Mouse (Mus musculus) embryonic fibroblast, embryonic 13.5 days (primary cell): ENCODE measurements around the gene Sema5b. TPM values are rescaled to one million over a fixed set of nuclear protein-coding genes. Genes with fewer than 3 reads are reported as not detected.

Source experiments
- H3K27ac ChIP-seq: 2 replicates; pipeline ENCODE4 v1.5.1; 2012; ENCODE audit warnings: low read length, control low read depth, inconsistent platforms; ENCODE audit not compliant: insufficient read depth
- H3K4me1 ChIP-seq: 2 replicates; pipeline ENCODE4 v1.6.1; 2011; ENCODE audit warnings: low read length; ENCODE audit not compliant: control insufficient read depth, insufficient read depth
- H3K4me3 ChIP-seq: 2 replicates; pipeline ENCODE4 v1.5.1; 2011; ENCODE audit warnings: mild to moderate bottlenecking, control low read depth, low read length; ENCODE audit not compliant: insufficient read depth
- CTCF ChIP-seq: IDR thresholded peaks from 2 replicates; pipeline ENCODE4 v1.5.1; 2011; ENCODE audit warnings: mild to moderate bottlenecking, control low read depth, low read length, moderate library complexity, borderline replicate concordance; ENCODE audit not compliant: insufficient read depth
- POLR2A ChIP-seq: IDR thresholded peaks from 2 replicates; pipeline ENCODE4 v1.6.1; 2011; ENCODE audit warnings: low read depth, mild to moderate bottlenecking, control low read depth, low read length, moderate library complexity
- polyA plus RNA-seq: library from polyadenylated mRNA; stranded (reverse); fragments of >200 nt; gene quantifications from 2 replicates; pipeline ENCODE4 v1.2.4, GENCODE M21; 2011; ENCODE audit warnings: low read depth; ENCODE audit not compliant: missing spikeins, insufficient read length

Sema5b gene
- polyA plus RNA-seq, 1 experiment, result 1.3 TPM

DNA sequence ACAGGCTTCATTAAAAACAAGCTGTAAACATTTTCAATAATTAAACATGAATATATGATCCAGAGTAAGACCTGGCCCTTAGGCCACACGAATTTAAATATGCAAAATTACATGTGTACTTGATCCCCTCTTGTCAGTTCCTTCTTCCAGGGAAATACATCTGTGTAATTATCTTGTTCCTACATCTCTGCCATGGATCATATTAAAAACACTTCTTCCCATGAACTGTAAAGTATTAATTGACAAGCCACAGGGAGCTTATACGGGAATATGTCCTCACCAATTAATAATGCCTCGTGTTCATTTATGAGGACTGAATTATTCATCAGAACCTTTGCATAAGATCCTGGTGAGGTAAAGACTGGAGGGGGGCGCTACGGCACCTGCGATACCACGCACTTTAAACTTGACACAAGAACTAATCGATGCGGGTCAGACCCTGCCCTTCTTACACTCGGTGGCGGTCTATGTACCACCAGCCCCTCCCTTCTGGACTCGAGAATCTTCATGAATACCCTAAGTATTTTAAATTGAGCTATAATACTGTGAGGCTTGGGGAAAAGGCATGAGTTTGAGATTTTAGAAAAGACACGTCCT, 153.4 kb downstream of the Sema5b start:
- Histone ChIP-seq H3K27ac (no peak overlapping the region), H3K4me3 (no peak overlapping the region)

DNA sequence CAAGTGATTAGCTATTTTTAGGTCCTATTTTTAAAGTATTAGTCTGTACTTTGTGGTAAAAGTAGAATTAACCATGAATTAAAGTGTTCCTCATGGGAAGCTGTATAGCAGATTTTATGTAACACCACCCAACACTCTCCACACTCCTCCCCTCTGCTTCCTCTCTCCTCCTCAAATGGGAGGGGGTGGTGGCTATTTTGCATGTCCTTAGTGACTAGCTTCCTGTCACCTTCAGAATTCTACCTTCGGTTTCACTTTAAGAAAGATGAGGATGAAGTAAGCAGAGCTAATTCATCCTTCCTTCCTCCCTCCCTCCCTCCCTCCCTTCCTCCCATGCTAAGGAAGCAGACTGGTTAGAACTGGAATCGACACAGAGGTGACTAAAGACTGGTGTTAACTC, 155.2 kb downstream of the Sema5b start:
- no peak overlapping the region for H3K4me3 ChIP-seq
- no peaks in the 10 kb centered on the region for H3K4me1 ChIP-seq
- H3K27ac ChIP-seq, result no peak overlapping the region
- no peak for TF ChIP-seq CTCF
- no peak for TF ChIP-seq POLR2A

More for the DNA sequence above, 153.4 kb downstream of the Sema5b start:
- H3K4me1 ChIP-seq, result no peaks in the 10 kb centered on the region
- TF ChIP-seq POLR2A, result no peak
- no peak for TF ChIP-seq CTCF

- Histone ChIP-seq H3K4me1 (no peaks in the 10 kb centered on the region), H3K27ac (no peak overlapping the region), H3K4me3 (no peak overlapping the region)
- no peak for TF ChIP-seq CTCF
- TF ChIP-seq POLR2A, result no peak
These were observed 160.9 kb downstream of the Sema5b start for GRCm38 (mm10) chr16:35701823-35702222.

GRCm38 (mm10) chr16:35703763-35704679, 163.1 kb downstream of the Sema5b start:
- no peak for TF ChIP-seq POLR2A
- Histone ChIP-seq H3K4me1 (no peaks in the 10 kb centered on the region), H3K27ac (no peak overlapping the region), H3K4me3 (no peak overlapping the region)

GRCm38 (mm10) chr16:35704796-35705195, 163.9 kb downstream of the Sema5b start:
- H3K27ac ChIP-seq, result no peak overlapping the region
- TF ChIP-seq POLR2A, result no peak
- TF ChIP-seq CTCF, result no peak
- no peaks in the 10 kb centered on the region for H3K4me1 ChIP-seq
- no peak overlapping the region for H3K4me3 ChIP-seq

GRCm38 (mm10) chr16:35707004-35707403, 166.1 kb downstream of the Sema5b start:
- H3K4me3 ChIP-seq, result no peak overlapping the region
- H3K4me1 ChIP-seq, result no peaks in the 10 kb centered on the region
- TF ChIP-seq CTCF, result no peak
- no peak for TF ChIP-seq POLR2A
- no peak overlapping the region for H3K27ac ChIP-seq

- H3K4me1 ChIP-seq, result no peaks in the 10 kb centered on the region
- H3K27ac ChIP-seq, result no peak overlapping the region
- TF ChIP-seq CTCF, result no peak
- TF ChIP-seq POLR2A, result no peak
- H3K4me3 ChIP-seq, result no peak overlapping the region
These were observed 170.1 kb downstream of the Sema5b start for GRCm38 (mm10) chr16:35711004-35711403.

DNA sequence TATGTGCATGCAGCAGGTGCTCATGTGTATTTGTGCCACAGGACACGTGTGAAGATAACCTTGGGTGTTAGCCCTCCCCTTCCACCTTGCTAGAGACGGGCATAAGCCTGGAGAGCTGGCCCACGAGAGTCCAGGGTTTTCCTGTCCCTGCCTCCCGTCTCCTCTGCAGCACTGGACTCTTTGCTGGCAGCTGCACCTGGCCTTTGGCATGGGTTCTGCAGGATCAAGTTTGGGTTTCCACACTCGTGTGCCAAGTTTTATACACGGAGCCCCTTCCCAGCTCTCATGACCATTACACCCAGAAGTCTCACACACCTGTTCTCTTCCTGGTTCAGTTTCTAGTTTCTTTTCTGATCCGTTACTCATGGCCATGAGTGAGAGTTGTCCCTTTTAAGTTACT, 172.7 kb downstream of the Sema5b start:
- H3K27ac ChIP-seq, result no peak overlapping the region
- TF ChIP-seq POLR2A (no peak), CTCF (no peak)
- no peak overlapping the region for H3K4me3 ChIP-seq
- no peaks in the 10 kb centered on the region for H3K4me1 ChIP-seq

Other genes with a start within 250 kb of the Sema5b start
- gene Sec22a, start 177.2 kb upstream of the Sema5b start, polyA plus RNA-seq, result 26.3 and 35.8 TPM in 2 replicates
- 96.7 and 105 TPM in 2 replicates for gene Pdia5, start 50.3 kb upstream of the Sema5b start, polyA plus RNA-seq
- gene Dirc2, start 228.2 kb downstream of the Sema5b start, polyA plus RNA-seq, result 25.1 and 27.6 TPM in 2 replicates
- 10.8 and 12.5 TPM in 2 replicates for gene Hspbap1, start 229.2 kb downstream of the Sema5b start, polyA plus RNA-seq